27 mouse cellular contexts compared by ENCODE assay signal in genomic region chr19:57619088-57619487, GRCm38 (mm10).
"Had no signal": no experiment of that assay in that cellular context is flagged by ENCODE, and none has a peak within 500 bp of the region (broad histone marks: within the 10 kb centered on the region; RNA-seq: fewer than 3 reads in every experiment).

No protein-coding gene starts in this region.

- DNase-seq: gastrocnemius, adult 2 months; gastrocnemius, postnatal 10 days; gastrocnemius, postnatal 25 days; heart, adult 11 months; heart, adult 2 months; heart, postnatal 14 days; heart, postnatal 36 days; kidney, adult 11 months; kidney, adult 2 months; kidney, adult 9 months; kidney, postnatal 25 days; kidney, postnatal 4 days; liver had no signal

- H3K4me3 ChIP-seq: gastrocnemius, adult 2 months; heart, adult 2 months; heart, embryonic 13.5 days; heart, embryonic 15.5 days; hindbrain, embryonic 13.5 days; hindbrain, embryonic 15.5 days; kidney, embryonic 15.5 days; layer of hippocampus, adult 2 months; left cerebral cortex, adult 2 months; limb, embryonic 10.5 days; limb, embryonic 12.5 days had no signal

- H3K4me2 ChIP-seq: heart, embryonic 11.5 days; heart, embryonic 13.5 days; heart, embryonic 15.5 days; hindbrain, embryonic 13.5 days; hindbrain, embryonic 15.5 days; kidney, embryonic 15.5 days; limb, embryonic 12.5 days; liver, embryonic 11.5 days had no signal

- H3K4me1 ChIP-seq: hindbrain, embryonic 15.5 days had no signal

- H3K27ac ChIP-seq: gastrocnemius, adult 2 months; heart, adult 2 months; heart, embryonic 13.5 days; heart, embryonic 15.5 days; hindbrain, embryonic 13.5 days; hindbrain, embryonic 15.5 days; hindbrain, postnatal 0 days; kidney, embryonic 15.5 days; kidney, postnatal 0 days; layer of hippocampus, adult 2 months; left cerebral cortex, adult 2 months; limb, embryonic 10.5 days; limb, embryonic 12.5 days had no signal

- H3K27me3 ChIP-seq: heart, embryonic 13.5 days; heart, embryonic 15.5 days; hindbrain, embryonic 13.5 days; hindbrain, embryonic 15.5 days; kidney, embryonic 15.5 days; limb, embryonic 12.5 days had no signal

- ATAC-seq: hindbrain, postnatal 0 days; intestine, embryonic 16.5 days had no signal

- H3K9me3 ChIP-seq: heart, embryonic 13.5 days; heart, embryonic 15.5 days; hindbrain, embryonic 13.5 days; hindbrain, embryonic 15.5 days; kidney, embryonic 15.5 days; limb, embryonic 10.5 days; limb, embryonic 12.5 days had no signal

- H3K36me3 ChIP-seq: heart, embryonic 13.5 days; heart, embryonic 15.5 days; hindbrain, embryonic 15.5 days; limb, embryonic 12.5 days had no signal

- H3K9ac ChIP-seq: heart, embryonic 13.5 days; heart, embryonic 15.5 days; hindbrain, embryonic 13.5 days; hindbrain, embryonic 15.5 days; kidney, embryonic 15.5 days; limb, embryonic 12.5 days had no signal
